Mouse (Mus musculus) small intestine, adult 2 months (tissue): ENCODE results near the gene Spata25.

ENCODE experiments used
- CTCF ChIP-seq: fragments of 200-500 bp; IDR thresholded peaks from 2 replicates; pipeline ENCODE4 v1.5.1; 2012; ENCODE audit warnings: low read depth, mild to moderate bottlenecking, control low read depth, inconsistent platforms, low read length, moderate library complexity, mixed read lengths; ENCODE audit not compliant: insufficient replicate concordance, insufficient read length; ENCODE audit errors: extremely low read depth
- POLR2A ChIP-seq: fragments of 200-500 bp; IDR thresholded peaks from 2 replicates; pipeline ENCODE4 v1.6.1; 2012; ENCODE audit warnings: low read depth, mild to moderate bottlenecking, control low read depth, inconsistent platforms, low read length, moderate library complexity

DNA sequence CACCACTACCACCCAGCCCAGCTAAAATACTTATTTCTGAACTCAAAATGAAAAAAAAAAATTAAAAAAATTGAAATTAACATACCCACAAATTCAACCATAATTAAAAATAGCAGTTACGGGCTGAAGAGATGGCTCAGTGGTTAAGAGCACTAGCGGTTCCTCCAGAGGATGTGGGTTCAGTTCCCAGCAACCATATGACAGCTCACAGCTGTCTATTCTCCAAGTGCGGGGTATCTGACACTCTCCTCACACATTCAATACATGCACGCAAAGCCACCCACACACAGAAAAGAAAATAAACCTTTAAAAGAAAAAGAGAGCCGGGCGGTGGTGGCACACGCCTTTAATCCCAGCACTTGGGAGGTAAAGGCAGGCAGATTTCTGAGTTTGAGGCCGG, 21.7 kb upstream of the Spata25 start:
- no peak for TF ChIP-seq CTCF
- no peak for TF ChIP-seq POLR2A
